ENCODE assay signal across 8 mouse cellular contexts in the genomic region with DNA sequence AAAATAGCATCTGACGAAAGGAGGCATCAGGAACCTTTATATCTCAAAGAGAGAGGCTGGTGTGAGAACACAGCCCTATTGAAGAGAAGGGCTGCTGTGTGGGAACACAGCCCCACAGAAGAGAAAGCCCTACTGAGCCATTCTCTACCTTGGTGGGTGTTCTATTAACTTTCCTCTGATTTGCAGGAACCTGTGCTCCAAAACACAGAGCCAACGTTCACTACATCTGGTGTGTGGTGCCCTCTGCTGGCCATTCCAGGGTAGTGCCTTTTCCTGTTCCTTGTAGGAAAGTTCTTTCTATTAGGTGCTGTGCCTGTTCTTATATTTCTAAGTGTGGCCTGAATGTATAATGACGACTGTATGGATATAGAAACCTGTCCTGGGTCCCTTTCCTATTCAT. TPM values are rescaled to one million over a fixed set of nuclear protein-coding genes. Genes with fewer than 3 reads are reported as not detected.
A peak's percentile ranks its signal among the peaks of the same experiment; 100 is the strongest.
DNase-seq lines count a peak whose midpoint lies in the region; ATAC-seq and TF ChIP-seq lines count a peak whose summit lies in the region.

No protein-coding gene starts in this region.

- 0 out of 2 replicates have a peak, but pooled peaks cover 2% of the 10 kb centered on the region for H3K9me3 ChIP-seq in ES-Bruce4 (replicated peaks; ENCODE audit: control insufficient read depth, insufficient read depth, low read length, poor library complexity, severe bottlenecking)
- no peaks in the 10 kb centered on the region for H3K9me3 ChIP-seq in forebrain, embryonic 11.5 days (ENCODE audit: control insufficient read depth, low read length)
- no peaks in the 10 kb centered on the region for H3K9me3 ChIP-seq in heart, postnatal 0 days (replicated peaks; ENCODE audit: control insufficient read depth, low read length)
- H3K9me3 ChIP-seq in liver, postnatal 0 days (ENCODE audit: low read length), result no peaks in the 10 kb centered on the region
- no peaks in the 10 kb centered on the region for H3K9me3 ChIP-seq in neural tube, embryonic 14.5 days (ENCODE audit: control insufficient read depth, low read length)

- peak; percentile 49 for DNase-seq in c-Kit-negative CD71-positive TER-119-positive erythroid progenitor cells, embryonic 14.5 days (ENCODE audit: low read depth, low spot score)
- peak; percentile 90 for DNase-seq in forebrain, embryonic 11.5 days (ENCODE audit: low spot score)
- DNase-seq in heart, postnatal 0 days (ENCODE audit: low spot score), result peak; percentile 76
- peak; percentile 86 for DNase-seq in kidney, postnatal 14 days
- peak; percentile 85 for DNase-seq in liver, postnatal 0 days
- DNase-seq in testis, postnatal 10 days (ENCODE audit: low spot score), result peak; percentile 91

- TF ChIP-seq EP300 in ES-Bruce4 (IDR thresholded peaks at IDR 0.05; ENCODE audit: insufficient read depth, low read depth, low read length), result no peak
- TF ChIP-seq EP300 in heart, postnatal 0 days (IDR thresholded peaks at IDR 0.05; ENCODE audit: low read depth), result no peak
- no peak for TF ChIP-seq EP300 in liver, postnatal 0 days (IDR thresholded peaks at IDR 0.05; ENCODE audit: low read depth)

- TF ChIP-seq POLR2A in ES-Bruce4 (IDR thresholded peaks at IDR 0.05; ENCODE audit: insufficient read depth, low read length), result no peak

- H3K4me1 ChIP-seq in ES-Bruce4 (ENCODE audit: control insufficient read depth, insufficient read depth, low read length), result no peaks in the 10 kb centered on the region
- no peaks in the 10 kb centered on the region; the same call in 1 of the 2 replicates for H3K4me1 ChIP-seq in forebrain, embryonic 11.5 days (replicated peaks; ENCODE audit: control insufficient read depth, insufficient read depth, low read length)
- H3K4me1 ChIP-seq in heart, postnatal 0 days (ENCODE audit: control insufficient read depth, insufficient read depth), result peaks cover 16% of the 10 kb centered on the region
- 0 out of 2 replicates have a peak, but pooled peaks cover 3% of the 10 kb centered on the region for H3K4me1 ChIP-seq in liver, postnatal 0 days (ENCODE audit: insufficient read depth)
- H3K4me1 ChIP-seq in neural tube, embryonic 14.5 days (ENCODE audit: control insufficient read depth, insufficient read depth, low read length), result peaks cover 8% of the 10 kb centered on the region; the same call in 1 of the 2 replicates

- no peaks in the 10 kb centered on the region for H3K27me3 ChIP-seq in ES-Bruce4 (ENCODE audit: control insufficient read depth, insufficient read depth, low read length, poor library complexity, severe bottlenecking)
- H3K27me3 ChIP-seq in forebrain, embryonic 11.5 days (ENCODE audit: control insufficient read depth, insufficient read depth, low read length), result no peaks in the 10 kb centered on the region
- H3K27me3 ChIP-seq in heart, postnatal 0 days (ENCODE audit: control insufficient read depth, insufficient read depth, low read length), result no peaks in the 10 kb centered on the region
- H3K27me3 ChIP-seq in liver, postnatal 0 days (ENCODE audit: insufficient read depth, low read length), result no peaks in the 10 kb centered on the region
- no peaks in the 10 kb centered on the region for H3K27me3 ChIP-seq in neural tube, embryonic 14.5 days (ENCODE audit: control insufficient read depth, insufficient read depth, low read length)

- TF ChIP-seq CTCF in ES-Bruce4 (IDR thresholded peaks at IDR 0.05; ENCODE audit: low read depth, low read length), result peak; percentile 81
- TF ChIP-seq CTCF in heart, postnatal 0 days (IDR thresholded peaks at IDR 0.05; ENCODE audit: low read depth), result peak; percentile 92
- peak; percentile 95 for TF ChIP-seq CTCF in liver, postnatal 0 days (IDR thresholded peaks at IDR 0.05; ENCODE audit: low read depth)

- no peaks in the 10 kb centered on the region for H3K36me3 ChIP-seq in ES-Bruce4 (ENCODE audit: control insufficient read depth, insufficient read depth, low read length, poor library complexity, severe bottlenecking)
- no peaks in the 10 kb centered on the region for H3K36me3 ChIP-seq in forebrain, embryonic 11.5 days (ENCODE audit: control insufficient read depth, insufficient read depth, low read length)
- H3K36me3 ChIP-seq in heart, postnatal 0 days (replicated peaks; ENCODE audit: control insufficient read depth, insufficient read depth, low read length), result no peaks in the 10 kb centered on the region
- H3K36me3 ChIP-seq in liver, postnatal 0 days (replicated peaks; ENCODE audit: insufficient read depth, low read length), result no peaks in the 10 kb centered on the region
- no peaks in the 10 kb centered on the region for H3K36me3 ChIP-seq in neural tube, embryonic 14.5 days (ENCODE audit: control insufficient read depth, insufficient read depth, low read length)

- H3K4me3 ChIP-seq in ES-Bruce4 (ENCODE audit: low read depth, low read length), result no peak overlapping the region
- no peak overlapping the region for H3K4me3 ChIP-seq in forebrain, embryonic 11.5 days (ENCODE audit: low read depth, low read length)
- H3K4me3 ChIP-seq in heart, postnatal 0 days (ENCODE audit: low read depth, low read length), result no peak overlapping the region
- H3K4me3 ChIP-seq in liver, postnatal 0 days (ENCODE audit: low read depth, low read length), result no peak overlapping the region
- H3K4me3 ChIP-seq in neural tube, embryonic 14.5 days (ENCODE audit: low read depth, low read length), result no peak overlapping the region

- WGBS in forebrain, embryonic 11.5 days, result 18% methylated on average over 3 of the region's 3 CpGs
- 26% methylated on average over 3 of the region's 3 CpGs for WGBS in heart, postnatal 0 days
- 29% methylated on average over 3 of the region's 3 CpGs for WGBS in liver, postnatal 0 days (ENCODE audit: insufficient replicate concordance)
- WGBS in neural tube, embryonic 14.5 days, result 25% methylated on average over 3 of the region's 3 CpGs

- peak; percentile 78 for ATAC-seq in forebrain, embryonic 11.5 days (replicated peaks; ENCODE audit: low FRiP score)
- ATAC-seq in heart, postnatal 0 days (ENCODE audit: insufficient read depth, low read depth), result peak; percentile 70; the same call in 1 of the 2 replicates
- ATAC-seq in liver, postnatal 0 days, result peak; percentile 36; the same call in 1 of the 2 replicates
- peak; percentile 75 for ATAC-seq in neural tube, embryonic 14.5 days (ENCODE audit: low read depth)

- no peak overlapping the region for H3K27ac ChIP-seq in ES-Bruce4 (ENCODE audit: insufficient read depth, low read length)
- H3K27ac ChIP-seq in forebrain, embryonic 11.5 days (ENCODE audit: low read depth, low read length), result no peak overlapping the region
- H3K27ac ChIP-seq in heart, postnatal 0 days (ENCODE audit: low read depth), result peak overlapping the region; percentile 30; the same call in 1 of the 2 replicates
- no peak overlapping the region for H3K27ac ChIP-seq in liver, postnatal 0 days (ENCODE audit: low read depth)
- no peak overlapping the region for H3K27ac ChIP-seq in neural tube, embryonic 14.5 days (ENCODE audit: low read depth, low read length)

- H3K4me2 ChIP-seq in forebrain, embryonic 11.5 days (ENCODE audit: low read depth, low read length, severe bottlenecking), result no peak overlapping the region
- H3K4me2 ChIP-seq in heart, postnatal 0 days (ENCODE audit: low read depth, low read length), result no peak overlapping the region
- no peak overlapping the region for H3K4me2 ChIP-seq in liver, postnatal 0 days (ENCODE audit: low read depth, low read length)
- H3K4me2 ChIP-seq in neural tube, embryonic 14.5 days (ENCODE audit: low read depth, low read length), result no peak overlapping the region; the same call in 1 of the 2 replicates

- H3K9ac ChIP-seq in ES-Bruce4 (ENCODE audit: low read depth, poor library complexity, severe bottlenecking), result no peak overlapping the region
- H3K9ac ChIP-seq in forebrain, embryonic 11.5 days (ENCODE audit: low read length), result no peak overlapping the region
- H3K9ac ChIP-seq in heart, postnatal 0 days (replicated peaks; ENCODE audit: low read depth, low read length), result no peak overlapping the region
- H3K9ac ChIP-seq in liver, postnatal 0 days (replicated peaks), result no peak overlapping the region
- H3K9ac ChIP-seq in neural tube, embryonic 14.5 days (replicated peaks; ENCODE audit: low read depth, low read length), result no peak overlapping the region

RNA-seq across cellular contexts. Expression of gene Zfp326, which starts 7.8 kb away (rescaled TPM):
- polyA plus RNA-seq in ES-Bruce4 (2011; ENCODE audit: insufficient read depth, insufficient read length, low read depth, missing spikeins), result 42.6 and 44.8 TPM in 2 replicates
- 49.1 and 52.6 TPM in 2 replicates for polyA plus RNA-seq in forebrain, embryonic 11.5 days (2014; fragmentation: Nextera tagmentation; extraction: Ambion mirVana)
- 1.8 and 14.6 TPM in 2 replicates for total RNA-seq in heart, postnatal 0 days (2014; rRNA removed; ENCODE audit: low replicate concordance)
- polyA plus RNA-seq in heart, postnatal 0 days (2015; fragmentation: Nextera tagmentation; extraction: Ambion mirVana), result 24.5 and 26.7 TPM in 2 replicates
- 8.9 and 9.0 TPM in 2 replicates for polyA plus RNA-seq in liver, postnatal 0 days (2015; fragmentation: Nextera tagmentation; extraction: Ambion mirVana)
- 48.0 and 51.7 TPM in 2 replicates for polyA plus RNA-seq in neural tube, embryonic 14.5 days (2014; fragmentation: Nextera tagmentation; extraction: Ambion mirVana)
